In genomic region chr1:180333588-180333987, GRCm38 (mm10) we compare ENCODE assay signal across 9 mouse cellular contexts. TPM values are rescaled to one million over a fixed set of nuclear protein-coding genes. Genes with fewer than 3 reads are reported as not detected.
A peak's percentile ranks its signal among the peaks of the same experiment; 100 is the strongest.
DNase-seq lines count a peak whose midpoint lies in the region; ATAC-seq lines count a peak whose summit lies in the region.
"Had no signal": no experiment of that assay in that cellular context is flagged by ENCODE, and none has a peak within 500 bp of the region (broad histone marks: within the 10 kb centered on the region; RNA-seq: fewer than 3 reads in every experiment).

No protein-coding gene starts in this region.

- no peaks in the 10 kb centered on the region for H3K9me3 ChIP-seq in heart, embryonic 16.5 days (replicated peaks; ENCODE audit: control insufficient read depth, low read length)
- no peaks in the 10 kb centered on the region for H3K9me3 ChIP-seq in limb, embryonic 12.5 days

- H3K4me3 ChIP-seq in heart, embryonic 16.5 days (ENCODE audit: low read length), result peak overlapping the region; percentile 68
- peak overlapping the region; percentile 75 for H3K4me3 ChIP-seq in limb, embryonic 12.5 days (replicated peaks)

- H3K27me3 ChIP-seq in heart, embryonic 16.5 days (ENCODE audit: control insufficient read depth, insufficient read depth, low read length), result peaks cover 3% of the 10 kb centered on the region; the same call in 1 of the 2 replicates
- peaks cover 13% of the 10 kb centered on the region; the same call in 1 of the 2 replicates for H3K27me3 ChIP-seq in limb, embryonic 12.5 days

- DNase-seq in cerebellum, postnatal 10 days, result peak; percentile 39 to 51
- DNase-seq in cerebellum, postnatal 25 days, result no peak
- peak; percentile 37 for DNase-seq in A20 (ENCODE audit: low read depth, low spot score)
- no peak for DNase-seq in testis, postnatal 10 days (ENCODE audit: low spot score)
- DNase-seq in right cerebral cortex, postnatal 14 days, result no peak
- no peak for DNase-seq in gastrocnemius, postnatal 14 days

- peak overlapping the region; percentile 79 for H3K9ac ChIP-seq in heart, embryonic 16.5 days (ENCODE audit: low read length)
- H3K9ac ChIP-seq in limb, embryonic 12.5 days (replicated peaks), result peak overlapping the region; percentile 13

- ATAC-seq in heart, embryonic 16.5 days (replicated peaks; ENCODE audit: extremely low read depth, insufficient read depth, low FRiP score), result no peak
- ATAC-seq in limb, embryonic 12.5 days (ENCODE audit: insufficient number of reproducible peaks, insufficient read depth, low FRiP score, low TSS enrichment, low read depth), result no peak

- intact Hi-C loops in gastrocnemius, postnatal 14 days (cut with DNase I; ENCODE audit: low total_unique reads), result loop anchor here (10.0 kb wide), 1 partner anchor 51 kb away; no protein-coding TSS in a partner anchor

- peaks cover 47% of the 10 kb centered on the region for H3K4me1 ChIP-seq in heart, embryonic 16.5 days (ENCODE audit: control insufficient read depth, insufficient read depth, low read length)
- peaks cover 66% of the 10 kb centered on the region for H3K4me1 ChIP-seq in limb, embryonic 12.5 days (replicated peaks)

- no peaks in the 10 kb centered on the region for H3K36me3 ChIP-seq in heart, embryonic 16.5 days (ENCODE audit: control insufficient read depth, insufficient read depth)
- peaks cover 24% of the 10 kb centered on the region for H3K36me3 ChIP-seq in limb, embryonic 12.5 days

- H3K4me2 ChIP-seq in heart, embryonic 16.5 days (ENCODE audit: low read depth, low read length), result peak overlapping the region; percentile 76
- H3K4me2 ChIP-seq in limb, embryonic 12.5 days, result peak overlapping the region; percentile 100

- H3K27ac ChIP-seq in heart, embryonic 16.5 days (ENCODE audit: low read length), result no peak overlapping the region
- H3K27ac ChIP-seq in limb, embryonic 12.5 days, result no peak overlapping the region
- H3K27ac ChIP-seq: macrophage had no signal

- 36% methylated on average over 6 of the region's 6 CpGs for WGBS in heart, embryonic 16.5 days
- WGBS in limb, embryonic 12.5 days, result 34% methylated on average over 6 of the region's 6 CpGs

RNA-seq across cellular contexts. Expression of gene Itpkb, which starts 3.3 kb away (rescaled TPM):
- polyA plus RNA-seq in heart, embryonic 16.5 days (2015; fragmentation: Nextera tagmentation; extraction: Ambion mirVana), result 7.3 and 8.7 TPM in 2 replicates
- polyA plus RNA-seq in limb, embryonic 12.5 days (2016; fragmentation: Nextera tagmentation; extraction: Ambion mirVana), result 13.9 and 14.5 TPM in 2 replicates
- 10 to 100 TPM; 27.6 to 28.6 TPM for total RNA-seq in gastrocnemius, postnatal 14 days (2021)

Comparison
In these comparisons a context has a peak if more than half of its experiments do, and no peak if none do; other contexts are left out.
1. DNase-seq: peak in cerebellum, postnatal 10 days (2 of 2) and A20 (single experiment); none in cerebellum, postnatal 25 days (0 of 2), testis, postnatal 10 days (single experiment), right cerebral cortex, postnatal 14 days (single experiment) and gastrocnemius, postnatal 14 days (single experiment).